Mouse (Mus musculus): ENCODE data around the gene Psma4.
A peak's percentile ranks its signal among the peaks of the same experiment; 100 is the strongest.

Gene Psma4

DNA sequence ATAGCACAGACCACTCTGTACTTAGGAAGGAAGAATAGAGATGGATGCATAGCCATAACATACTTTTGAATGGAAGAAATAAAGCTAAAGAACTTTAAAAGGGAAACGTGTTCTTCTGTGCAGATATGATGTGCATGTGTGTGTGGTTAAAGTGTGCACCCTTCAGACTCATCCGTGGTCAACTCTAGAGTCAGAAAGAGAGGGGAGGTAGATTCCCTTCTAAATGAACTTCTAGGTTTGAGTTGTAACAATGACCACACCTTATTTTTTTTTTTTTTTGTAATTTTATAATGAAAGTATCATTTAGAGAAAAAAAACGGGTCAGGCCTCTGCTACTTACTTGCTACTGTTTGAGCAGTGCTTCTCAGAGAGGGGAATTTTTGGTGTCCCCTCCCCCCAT, 39.8 kb downstream of the Psma4 start:
- no peak for DNase-seq (ENCODE audit: low read depth, low spot score)

DNA sequence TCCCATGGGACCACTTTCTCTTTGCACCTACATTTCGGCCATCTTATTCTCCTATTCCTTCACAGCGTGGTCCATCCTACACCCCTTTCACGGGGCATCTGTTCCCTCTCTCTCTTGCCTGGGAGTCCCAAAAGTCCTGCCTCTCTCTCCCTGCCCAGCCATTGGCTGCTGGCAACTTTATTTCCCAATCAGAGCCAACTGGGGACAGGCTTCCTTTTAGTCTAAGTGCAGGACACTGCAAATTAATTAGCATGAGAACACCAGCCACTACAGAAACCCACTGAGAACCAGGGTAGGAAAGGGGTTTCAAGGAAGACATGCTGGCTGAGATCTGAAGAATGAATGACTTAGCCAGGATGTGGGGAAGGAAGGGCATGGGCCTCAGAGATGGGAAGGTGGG, 43.8 kb downstream of the Psma4 start:
- no peak for DNase-seq (ENCODE audit: low read depth, low spot score)

DNA sequence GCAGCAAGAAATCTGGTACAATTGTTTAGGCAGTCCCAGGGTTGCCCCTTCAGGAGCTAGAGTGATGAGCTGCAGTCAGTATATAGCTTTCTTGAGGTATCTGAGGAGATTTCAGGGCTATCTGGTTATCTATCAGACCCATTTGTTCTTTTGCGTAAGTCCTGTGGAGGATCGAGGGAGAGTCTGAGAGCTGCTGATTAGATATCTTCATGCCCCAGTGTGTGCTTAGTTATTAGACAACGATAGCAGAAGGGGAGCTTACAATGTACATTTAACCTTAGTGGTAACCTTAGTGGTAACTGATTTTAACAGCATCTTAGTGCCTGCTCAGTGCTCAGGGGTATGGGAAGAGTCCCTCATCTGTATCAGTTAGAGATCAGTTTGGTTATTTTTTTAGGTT, 45.1 kb downstream of the Psma4 start:
- DNase-seq (ENCODE audit: low read depth, low spot score): no peak

DNA sequence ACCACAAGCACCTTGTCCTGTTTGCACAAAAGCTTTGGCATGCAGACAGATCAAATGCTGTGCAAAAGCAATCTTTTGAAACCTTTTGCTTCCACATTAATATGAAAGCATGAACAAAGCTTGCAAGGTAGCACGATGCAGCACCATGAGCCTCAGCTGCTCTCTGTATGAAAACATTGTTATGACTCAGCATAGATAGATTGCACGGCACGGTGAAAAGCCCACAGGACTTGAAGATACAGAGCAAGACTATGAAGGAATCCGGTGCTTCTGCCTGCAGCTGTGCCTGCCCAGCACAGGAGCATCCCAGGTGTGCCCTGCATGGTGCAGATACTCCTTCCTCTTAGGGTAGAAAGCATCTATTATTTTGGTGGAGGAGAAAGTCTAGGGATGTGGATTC, 53.0 kb downstream of the Psma4 start:
- DNase-seq (ENCODE audit: low read depth, low spot score): peak; percentile 18
